Mouse (Mus musculus): ENCODE results near the gene Tshz2.

DNA sequence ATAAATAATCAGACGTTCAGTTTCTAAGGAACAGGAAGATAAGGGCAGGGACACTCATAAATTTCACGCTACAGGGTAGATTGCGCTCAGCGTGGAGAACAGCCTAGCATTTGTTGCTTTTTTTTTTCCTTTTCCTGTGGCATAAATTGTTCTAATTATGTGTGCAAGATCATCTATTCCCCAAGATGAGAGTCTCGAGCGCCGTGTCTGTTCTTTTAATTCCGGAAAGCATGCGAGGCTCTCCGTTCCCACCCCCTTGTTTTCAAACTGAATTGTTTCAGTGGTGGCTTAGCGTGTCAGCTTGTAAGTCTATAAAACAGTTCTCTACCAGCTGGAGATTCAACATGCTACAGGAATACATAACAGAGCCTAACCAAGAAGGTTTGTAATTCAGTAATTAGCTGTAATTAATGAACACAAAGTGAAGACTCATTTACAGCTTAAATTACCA, 404.0 kb downstream of the Tshz2 start:
- no peak for TF ChIP-seq CTCF (IDR thresholded peaks at IDR 0.05; ENCODE audit: control insufficient read depth, insufficient read depth, insufficient read length)
- TF ChIP-seq USF1 (IDR thresholded peaks at IDR 0.05; ENCODE audit: low read depth), result no peak
- no peak for TF ChIP-seq FOSL1 (IDR thresholded peaks at IDR 0.05; ENCODE audit: insufficient read depth, low read length, poor library complexity, severe bottlenecking)
- no peak for TF ChIP-seq CEBPB (IDR thresholded peaks at IDR 0.05; ENCODE audit: low read depth)
- no peak for TF ChIP-seq MYOG (IDR thresholded peaks at IDR 0.05; ENCODE audit: control insufficient read depth, extremely low read depth, insufficient read length)
- TF ChIP-seq MYOD1 (IDR thresholded peaks at IDR 0.05; ENCODE audit: control insufficient read depth, insufficient read length, low read depth), result no peak
- no peak for TF ChIP-seq MAX (IDR thresholded peaks at IDR 0.05)
